Mouse (Mus musculus): ENCODE measurements around the gene Snrpb. TPM values are rescaled to one million over a fixed set of nuclear protein-coding genes. Genes with fewer than 3 reads are reported as not detected.

Snrpb gene
- total RNA-seq, 2 experiments from 2014 or later, result 155 to 170 TPM

GRCm38 (mm10) chr2:130143011-130143410, 36.2 kb downstream of the Snrpb start:
- no peak for DNase-seq

- no peak for DNase-seq
Observed at GRCm38 (mm10) chr2:130129687-130130086, 49.5 kb downstream of the Snrpb start.

GRCm38 (mm10) chr2:130126073-130126472, 53.1 kb downstream of the Snrpb start:
- DNase-seq, result no peak

GRCm38 (mm10) chr2:130125279-130126059, 53.7 kb downstream of the Snrpb start:
- DNase-seq, result no peak

Other genes starting within 250 kb of the Snrpb start
- gene Tgm3, start 167.1 kb downstream of the Snrpb start, total RNA-seq (2021), result under 1 TPM in 1 of 2 experiments, not detected in 1; 0.07 TPM
- gene Tgm6, start 67.0 kb downstream of the Snrpb start, total RNA-seq (2021), result not detected
- not detected for gene Tmc2, start 15.8 kb upstream of the Snrpb start, total RNA-seq (2021)
- 10 to 100 TPM; 46.8 to 54.5 TPM for gene Nop56, start 95.0 kb upstream of the Snrpb start, total RNA-seq (2021)
- gene Idh3b, start 105.1 kb upstream of the Snrpb start, total RNA-seq (2021), result 100 to 1,000 TPM; 365 to 419 TPM
- gene Ebf4, start 115.8 kb upstream of the Snrpb start, total RNA-seq (2021), result 1 to 10 TPM; 1.5 to 1.9 TPM
- gene Cpxm1, start 218.2 kb upstream of the Snrpb start, total RNA-seq (2021), result 10 to 100 TPM; 17.5 to 19.8 TPM
- not detected for gene Gm28372, start 225.8 kb upstream of the Snrpb start, total RNA-seq (2021)
- gene 1700020A23Rik, start 225.9 kb upstream of the Snrpb start, total RNA-seq (2021), result not detected
- gene Tmem239, start 227.1 kb upstream of the Snrpb start, total RNA-seq (2021), result not detected
- 10 to 100 TPM; 23.0 to 25.9 TPM for gene Vps16, start 244.9 kb upstream of the Snrpb start, total RNA-seq (2021)
- 1 to 10 TPM; 4.7 to 7.7 TPM for gene Pced1a, start 245.3 kb upstream of the Snrpb start, total RNA-seq (2021)